Mouse (Mus musculus) liver, embryonic 12.5 days (tissue): ENCODE results near the gene Cc2d1b. TPM values are rescaled to one million over a fixed set of nuclear protein-coding genes. Genes with fewer than 3 reads are reported as not detected.

ENCODE experiments used
- ATAC-seq: fragments of 200-750 bp; cut with Nextera tagmentation; 2 replicates; pipeline ENCODE4 v1.8.0; 2017; ENCODE audit warnings: moderate number of reproducible peaks, mild to moderate bottlenecking, moderate library complexity
- H3K27ac ChIP-seq: fragments of 300-500 bp; sonication (generic); 2 replicates; pipeline ENCODE4 v1.5.1; 2016; ENCODE audit warnings: mild to moderate bottlenecking
- H3K27me3 ChIP-seq: fragments of 300-500 bp; sonication (generic); replicated peaks from 2 replicates; pipeline ENCODE4 v1.6.1; 2016; ENCODE audit warnings: mild to moderate bottlenecking, moderate library complexity
- H3K36me3 ChIP-seq: fragments of 300-500 bp; sonication (generic); 2 replicates; pipeline ENCODE4 v1.6.1; 2016; ENCODE audit warnings: mild to moderate bottlenecking, moderate library complexity
- H3K4me1 ChIP-seq: fragments of 300-500 bp; sonication (generic); 2 replicates; pipeline ENCODE4 v1.6.1; 2016
- H3K4me2 ChIP-seq: fragments of 300-500 bp; sonication (generic); 2 replicates; pipeline ENCODE4 v1.6.1; 2016; ENCODE audit warnings: mild to moderate bottlenecking, moderate library complexity
- H3K4me3 ChIP-seq: fragments of 300-500 bp; sonication (generic); 2 replicates; pipeline ENCODE4 v1.5.1; 2016; ENCODE audit warnings: mild to moderate bottlenecking, moderate library complexity
- H3K9ac ChIP-seq: fragments of 300-500 bp; sonication (generic); 2 replicates; pipeline ENCODE4 v1.6.1; 2016; ENCODE audit warnings: mild to moderate bottlenecking, moderate library complexity
- H3K9me3 ChIP-seq: fragments of 300-500 bp; sonication (generic); replicated peaks from 2 replicates; pipeline ENCODE4 v1.6.1; 2016; ENCODE audit warnings: mild to moderate bottlenecking, moderate library complexity
- WGBS: fragments of 180-500 bp; shearing (Covaris S2); methylation state at CpG from one replicate; pipeline ENCODE4 v1.1.7; 2016; ENCODE audit not compliant: insufficient replicate concordance; 5-methylcytosine and 5-hydroxymethylcytosine counted together
- polyA plus RNA-seq: library from polyadenylated mRNA; unstranded; fragments of >200 nt; fragmentation: Nextera tagmentation; extraction: Ambion mirVana; gene quantifications from 2 replicates; pipeline ENCODE4 v1.2.1, GENCODE M21; 2016

Gene Cc2d1b
- polyA plus RNA-seq: 18.9 and 20.2 TPM in 2 replicates

DNA sequence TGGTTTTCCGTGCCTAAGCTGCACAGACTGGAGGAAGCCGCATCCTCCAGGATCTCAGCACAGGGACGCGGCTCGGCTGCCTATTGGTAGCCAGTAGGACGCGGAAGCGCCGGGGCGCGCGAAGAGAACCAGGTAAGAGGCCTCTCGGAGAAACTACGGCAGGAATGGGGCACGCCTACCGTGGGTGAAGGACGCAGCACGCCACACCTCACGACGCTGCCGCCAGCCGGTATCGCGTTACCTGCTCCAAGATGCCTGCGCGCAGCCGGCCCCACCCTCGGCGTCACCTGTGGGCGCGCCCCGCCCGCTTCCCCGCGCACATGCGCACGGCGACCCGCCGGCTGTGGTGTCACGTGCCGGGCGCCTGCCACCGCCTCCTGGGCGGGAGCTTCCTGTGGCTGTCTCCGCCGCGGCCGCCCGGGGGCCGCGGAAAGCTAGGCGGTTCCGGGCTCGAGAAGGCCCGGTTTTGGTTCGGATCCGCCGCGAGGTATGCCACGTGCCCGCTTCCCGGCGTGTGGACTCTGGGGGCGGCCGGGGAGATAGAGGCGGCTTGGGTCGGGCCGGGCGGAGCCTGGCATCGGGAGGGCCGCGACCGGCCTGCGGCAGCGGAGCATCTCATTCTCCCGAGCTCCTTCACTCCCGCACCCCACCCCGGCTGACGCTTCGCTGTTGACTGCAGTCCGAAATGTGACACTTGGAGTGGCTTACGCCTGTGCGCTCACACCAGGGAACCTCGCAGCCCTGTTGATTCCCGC, at the start of gene Cc2d1b:
Gene Cc2d1b, plus strand, starts transcription at position 354 of the 755 bp plus-strand sequence.
- H3K4me1 ChIP-seq: peaks cover 23% of the 10 kb centered on the region
- peak within 1 kb of the TSS; percentile 83 for H3K9ac ChIP-seq
- peak; percentile 96 for ATAC-seq
- no peaks in the 10 kb centered on the region for H3K9me3 ChIP-seq
- peak within 1 kb of the TSS; percentile 90 for H3K4me2 ChIP-seq
- under 1% methylated on average over 78 of the region's 86 CpGs for WGBS
- peaks cover 38% of the 10 kb centered on the region for H3K36me3 ChIP-seq
- peak within 1 kb of the TSS; percentile 89 for H3K27ac ChIP-seq
- H3K4me3 ChIP-seq: peak within 1 kb of the TSS; percentile 78
- H3K27me3 ChIP-seq: no peaks in the 10 kb centered on the region

- no peak overlapping the region for H3K4me3 ChIP-seq
- no peak overlapping the region for H3K9ac ChIP-seq
- ATAC-seq: no peak
- H3K4me2 ChIP-seq: no peak overlapping the region
- peaks cover 81% of the 10 kb centered on the region for H3K36me3 ChIP-seq
- H3K27ac ChIP-seq: no peak overlapping the region
- WGBS: 86% methylated on average over 3 of the region's 3 CpGs
- H3K9me3 ChIP-seq: no peaks in the 10 kb centered on the region
- H3K27me3 ChIP-seq: no peaks in the 10 kb centered on the region
- peaks cover 6% of the 10 kb centered on the region for H3K4me1 ChIP-seq
These were observed 47.1 kb upstream of the Cc2d1b start for GRCm38 (mm10) chr4:108572644-108573043.

- under 1% methylated on average over 64 of the region's 64 CpGs for WGBS
- H3K36me3 ChIP-seq: peaks cover 45% of the 10 kb centered on the region
- peak within 1 kb of the TSS; percentile 85 for H3K4me2 ChIP-seq
- peak within 1 kb of the TSS; percentile 91 for H3K27ac ChIP-seq
- H3K4me3 ChIP-seq: peak within 1 kb of the TSS; percentile 87
- H3K27me3 ChIP-seq: no peaks in the 10 kb centered on the region
- peak; percentile 97 for ATAC-seq
- peaks cover 4% of the 10 kb centered on the region; the same call in 1 of the 2 replicates for H3K9me3 ChIP-seq
- peaks cover 49% of the 10 kb centered on the region for H3K4me1 ChIP-seq
- H3K9ac ChIP-seq: peak within 1 kb of the TSS; percentile 89
These were observed 40.6 kb upstream of the Cc2d1b start, which contains the start of the genes Prpf38a and Orc1 for GRCm38 (mm10) chr4:108578840-108579742. TSS of gene Prpf38a (minus strand) at chr4:108579336. TSS of gene Orc1 (plus strand) at chr4:108579423.

DNA sequence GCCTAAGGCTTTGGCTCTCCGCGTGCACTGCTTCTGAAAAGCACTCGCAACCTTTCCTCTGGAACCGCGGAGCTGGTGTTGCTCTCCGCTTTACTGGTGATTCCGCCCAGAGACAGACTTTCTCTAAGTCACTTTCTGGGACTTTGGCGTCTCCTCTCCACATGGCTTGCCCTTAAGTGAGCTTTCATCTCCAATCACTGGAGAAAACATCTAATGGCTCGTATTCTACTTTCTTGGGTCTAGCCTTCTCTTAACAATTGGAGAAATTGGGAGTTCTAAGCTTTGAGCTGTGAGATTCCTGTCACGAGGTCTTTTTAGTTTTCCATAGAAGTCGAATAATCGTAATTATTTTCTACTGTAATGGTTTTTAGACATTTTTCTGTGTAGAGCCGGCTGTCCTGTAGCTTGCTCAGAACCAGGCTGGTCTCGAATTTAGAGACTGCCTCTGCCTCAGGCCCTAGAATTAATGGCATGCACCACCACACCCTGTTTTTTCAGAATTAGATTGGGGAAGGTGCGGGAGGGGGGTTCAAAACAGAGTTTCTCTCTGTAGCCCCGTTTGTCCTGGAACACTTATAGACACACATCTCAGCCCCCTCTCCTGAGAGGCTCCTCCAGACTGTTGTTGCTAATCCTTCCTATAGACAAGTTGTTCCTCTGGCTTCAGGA, 39.9 kb upstream of the Cc2d1b start:
- Histone ChIP-seq H3K36me3 (peaks cover 42% of the 10 kb centered on the region), H3K4me1 (peaks cover 53% of the 10 kb centered on the region), H3K4me3 (peak overlapping the region; percentile 87), H3K4me2 (peak overlapping the region; percentile 85), H3K9ac (peak overlapping the region; percentile 89), H3K27me3 (no peaks in the 10 kb centered on the region), H3K9me3 (peaks cover 4% of the 10 kb centered on the region; the same call in 1 of the 2 replicates), H3K27ac (peak overlapping the region; percentile 91)
- 0 out of 2 replicates have a peak, but pooled peaks have one; percentile 17 for ATAC-seq
- WGBS: under 1% methylated on average over 16 of the region's 16 CpGs

- H3K4me2 ChIP-seq: no peak overlapping the region
- no peak for ATAC-seq
- peaks cover 23% of the 10 kb centered on the region for H3K4me1 ChIP-seq
- H3K27me3 ChIP-seq: no peaks in the 10 kb centered on the region
- 94% methylated on average over 2 of the region's 2 CpGs for WGBS
- peaks cover 94% of the 10 kb centered on the region for H3K36me3 ChIP-seq
- H3K9me3 ChIP-seq: no peaks in the 10 kb centered on the region
- no peak overlapping the region for H3K4me3 ChIP-seq
- no peak overlapping the region for H3K9ac ChIP-seq
- H3K27ac ChIP-seq: no peak overlapping the region
These were observed 26.4 kb upstream of the Cc2d1b start for GRCm38 (mm10) chr4:108593376-108593775.

GRCm38 (mm10) chr4:108595785-108596184, 24.0 kb upstream of the Cc2d1b start:
- H3K4me3 ChIP-seq: no peak overlapping the region
- H3K4me2 ChIP-seq: no peak overlapping the region
- H3K27ac ChIP-seq: no peak overlapping the region
- 86% methylated on average over 1 of the region's 1 CpGs for WGBS
- H3K9ac ChIP-seq: no peak overlapping the region
- H3K9me3 ChIP-seq: no peaks in the 10 kb centered on the region
- no peak for ATAC-seq
- H3K4me1 ChIP-seq: peaks cover 7% of the 10 kb centered on the region
- no peaks in the 10 kb centered on the region for H3K27me3 ChIP-seq
- peaks cover 94% of the 10 kb centered on the region for H3K36me3 ChIP-seq

DNA sequence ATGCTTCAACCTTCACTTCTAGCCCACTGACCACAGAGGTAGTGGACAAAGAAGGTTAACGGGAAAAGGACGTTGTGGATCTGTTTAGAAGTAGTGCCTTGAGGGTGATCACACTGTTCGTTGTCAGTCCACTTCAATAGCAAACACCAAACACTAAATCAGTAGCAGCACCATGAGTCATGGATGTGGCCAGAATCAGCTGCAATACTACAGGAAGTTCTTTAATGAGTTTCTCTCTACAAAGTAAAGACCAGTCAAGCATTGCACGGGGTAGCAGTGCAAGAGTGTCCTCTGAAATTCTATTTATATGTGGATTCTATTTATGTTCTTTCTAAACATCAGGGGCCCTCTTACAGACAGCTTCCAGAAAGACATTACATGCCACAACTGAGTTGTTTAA, 21.4 kb upstream of the Cc2d1b start:
- WGBS: 87% methylated on average over 4 of the region's 4 CpGs
- Histone ChIP-seq H3K27ac (no peak overlapping the region), H3K9me3 (no peaks in the 10 kb centered on the region), H3K9ac (no peak overlapping the region), H3K4me2 (no peak overlapping the region), H3K27me3 (no peaks in the 10 kb centered on the region), H3K36me3 (peaks cover 93% of the 10 kb centered on the region), H3K4me1 (no peaks in the 10 kb centered on the region), H3K4me3 (no peak overlapping the region)
- ATAC-seq: no peak

- H3K4me3 ChIP-seq: no peak overlapping the region
- no peaks in the 10 kb centered on the region for H3K9me3 ChIP-seq
- no peak overlapping the region for H3K9ac ChIP-seq
- H3K27ac ChIP-seq: no peak overlapping the region
- H3K4me1 ChIP-seq: no peaks in the 10 kb centered on the region
- no peak overlapping the region for H3K4me2 ChIP-seq
- peaks cover 93% of the 10 kb centered on the region for H3K36me3 ChIP-seq
- H3K27me3 ChIP-seq: no peaks in the 10 kb centered on the region
- no peak for ATAC-seq
- WGBS: 83% methylated on average over 7 of the region's 7 CpGs
These were observed 17.9 kb upstream of the Cc2d1b start for GRCm38 (mm10) chr4:108601870-108602269.

GRCm38 (mm10) chr4:108608651-108609050, 11.1 kb upstream of the Cc2d1b start:
- peaks cover 90% of the 10 kb centered on the region for H3K36me3 ChIP-seq

GRCm38 (mm10) chr4:108610935-108611334, 8.8 kb upstream of the Cc2d1b start:
- H3K4me2 ChIP-seq: no peak overlapping the region
- 82% methylated on average over 5 of the region's 5 CpGs for WGBS
- H3K9ac ChIP-seq: no peak overlapping the region
- H3K4me3 ChIP-seq: no peak overlapping the region
- H3K27ac ChIP-seq: no peak overlapping the region
- H3K36me3 ChIP-seq: peaks cover 90% of the 10 kb centered on the region
- H3K4me1 ChIP-seq: no peaks in the 10 kb centered on the region
- no peak for ATAC-seq
- no peaks in the 10 kb centered on the region for H3K27me3 ChIP-seq
- no peaks in the 10 kb centered on the region for H3K9me3 ChIP-seq

More at GRCm38 (mm10) chr4:108608651-108609050, 11.1 kb upstream of the Cc2d1b start:
- Histone ChIP-seq H3K9ac (no peak overlapping the region), H3K27ac (no peak overlapping the region), H3K9me3 (no peaks in the 10 kb centered on the region), H3K4me3 (no peak overlapping the region), H3K27me3 (no peaks in the 10 kb centered on the region), H3K4me2 (no peak overlapping the region), H3K4me1 (no peaks in the 10 kb centered on the region)
- ATAC-seq: no peak
- 89% methylated on average over 3 of the region's 3 CpGs for WGBS

GRCm38 (mm10) chr4:108618586-108618985, 1.2 kb upstream of the Cc2d1b start:
- Histone ChIP-seq H3K4me2 (peak overlapping the region; percentile 90), H3K27me3 (no peaks in the 10 kb centered on the region), H3K27ac (no peak overlapping the region), H3K9me3 (no peaks in the 10 kb centered on the region), H3K4me3 (0 out of 2 replicates have a peak overlapping the region, but pooled peaks have one; percentile 78), H3K36me3 (peaks cover 40% of the 10 kb centered on the region), H3K9ac (0 out of 2 replicates have a peak overlapping the region, but pooled peaks have one; percentile 83), H3K4me1 (peaks cover 23% of the 10 kb centered on the region)
- no peak for ATAC-seq
- 69% methylated on average over 4 of the region's 4 CpGs for WGBS
